Mouse (Mus musculus): ENCODE measurements around the gene Kdm8.
A peak's percentile ranks its signal among the peaks of the same experiment; 100 is the strongest.
"Not testable (repeated sequence)": the region's sequence is repeated elsewhere in the genome, so short reads cannot be mapped to it uniquely, and the experiment has no call there.

The Kdm8 gene

DNA sequence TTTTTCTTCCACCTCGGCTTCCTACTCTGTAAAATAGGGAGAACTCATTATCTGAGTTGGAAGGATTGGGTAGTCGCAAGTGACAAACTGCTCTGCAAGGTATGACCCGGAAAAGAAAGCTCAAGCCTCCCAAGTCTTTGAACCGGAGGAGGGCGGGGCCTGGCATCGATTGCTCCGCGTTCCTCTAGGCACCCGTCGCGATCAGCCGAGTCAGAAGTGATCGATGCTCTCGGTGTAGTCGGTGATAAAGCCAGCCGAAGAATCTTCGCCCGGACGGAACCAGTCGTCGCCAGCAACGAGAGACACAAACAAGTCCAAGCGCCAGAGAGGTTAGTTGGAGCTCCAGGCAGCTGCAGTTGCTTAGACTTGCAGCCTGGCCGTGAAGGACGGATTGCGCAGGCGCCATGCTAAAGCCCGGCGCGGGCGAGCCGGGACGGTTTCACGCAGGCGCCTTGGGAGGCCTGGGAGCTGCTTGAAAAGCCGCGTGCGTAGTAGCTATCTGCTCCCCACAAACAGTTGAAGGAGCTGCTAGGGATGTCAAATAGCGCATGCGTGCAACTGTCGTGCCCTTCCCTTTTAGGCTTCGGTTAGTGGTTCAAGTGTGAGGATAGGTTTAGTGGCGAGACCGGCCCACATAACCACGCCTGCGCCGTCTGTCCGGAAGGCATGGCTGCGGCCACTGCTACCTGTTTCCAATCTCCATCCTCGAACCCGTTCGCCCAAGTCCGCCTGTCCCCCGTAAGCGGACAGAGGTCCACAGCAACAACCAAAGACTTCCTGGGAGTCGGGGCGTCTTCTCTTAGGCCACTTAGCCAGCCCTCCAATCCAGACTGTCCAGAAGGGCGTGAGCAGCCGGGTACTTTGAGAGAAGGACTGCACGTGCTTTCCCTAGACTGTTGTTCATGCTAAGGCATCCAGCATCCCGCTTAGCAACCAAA lies at the start of gene Kdm8:
Gene Kdm8, plus strand, starts transcription at position 213 of the 938 bp plus-strand sequence.
- DNase-seq (ENCODE audit: low spot score): peak; percentile 86

DNA sequence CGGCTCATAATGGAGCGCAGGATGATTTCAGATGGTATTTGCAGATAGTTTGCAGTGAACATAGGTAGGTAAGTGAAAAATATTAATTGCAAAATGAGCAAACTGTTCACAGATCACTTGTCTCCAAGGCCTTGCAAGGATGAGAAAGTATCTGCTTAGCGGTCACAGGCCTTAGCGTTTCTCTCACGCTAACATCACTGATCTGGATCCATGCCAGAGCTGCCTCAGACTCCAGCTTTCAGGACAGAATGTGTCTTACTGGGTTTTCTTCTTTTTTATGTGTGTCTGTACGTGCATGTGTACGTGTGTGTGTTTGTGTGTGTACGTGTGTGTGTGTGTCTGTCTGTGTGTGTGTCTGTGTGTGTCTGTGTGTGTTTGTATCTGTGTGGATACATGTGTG lies 46.4 kb upstream of the Kdm8 start:
- no peak for DNase-seq (ENCODE audit: low spot score)

DNA sequence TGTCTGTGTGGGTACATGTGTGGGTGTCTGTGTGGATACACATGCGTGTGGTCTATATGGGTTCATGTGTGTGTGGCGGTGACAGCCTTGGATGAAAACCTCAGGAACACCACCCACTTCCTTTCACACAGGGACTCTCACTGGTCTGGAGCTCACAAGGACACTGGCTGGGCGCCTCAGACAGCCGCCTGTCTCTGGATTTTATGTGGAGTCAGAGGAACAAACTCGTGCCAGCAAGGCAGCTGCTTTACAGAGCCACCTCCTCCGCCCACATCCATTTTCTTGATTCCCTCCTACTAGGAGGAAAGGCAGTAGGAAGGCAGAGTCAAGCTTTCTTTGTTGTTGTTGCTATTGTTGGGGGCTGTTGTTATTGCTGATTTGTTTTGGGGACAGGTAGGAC lies 45.8 kb upstream of the Kdm8 start:
- DNase-seq (ENCODE audit: low spot score): no peak

- no peak for DNase-seq (ENCODE audit: low spot score)
Observed at GRCm38 (mm10) chr7:125407136-125407535, 37.3 kb upstream of the Kdm8 start.

- no peak for DNase-seq (ENCODE audit: low spot score)
Observed at GRCm38 (mm10) chr7:125415087-125415486, 29.4 kb upstream of the Kdm8 start.

- no peak for DNase-seq (ENCODE audit: low spot score)
Observed at GRCm38 (mm10) chr7:125415776-125416175, 28.7 kb upstream of the Kdm8 start.

DNA sequence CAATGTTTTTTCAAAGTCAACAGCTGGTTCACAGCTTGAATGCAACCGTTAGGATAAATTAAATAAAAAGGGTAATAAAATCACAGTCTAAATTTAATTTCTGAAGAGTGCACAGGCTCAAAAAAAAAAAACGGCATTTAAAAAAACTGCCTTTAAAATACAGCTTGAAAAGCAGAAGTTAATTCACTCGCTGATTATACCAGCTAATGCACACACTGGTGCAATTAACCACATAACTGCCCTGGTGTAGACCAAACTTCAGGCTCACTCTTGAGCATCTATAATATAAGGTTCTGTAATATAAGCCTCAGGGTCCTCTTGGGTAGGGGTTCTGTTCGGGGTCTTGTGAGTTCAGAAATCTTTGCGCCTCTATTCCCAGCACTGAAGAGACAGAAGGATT lies 27.7 kb upstream of the Kdm8 start:
- DNase-seq (ENCODE audit: low spot score): no peak

DNA sequence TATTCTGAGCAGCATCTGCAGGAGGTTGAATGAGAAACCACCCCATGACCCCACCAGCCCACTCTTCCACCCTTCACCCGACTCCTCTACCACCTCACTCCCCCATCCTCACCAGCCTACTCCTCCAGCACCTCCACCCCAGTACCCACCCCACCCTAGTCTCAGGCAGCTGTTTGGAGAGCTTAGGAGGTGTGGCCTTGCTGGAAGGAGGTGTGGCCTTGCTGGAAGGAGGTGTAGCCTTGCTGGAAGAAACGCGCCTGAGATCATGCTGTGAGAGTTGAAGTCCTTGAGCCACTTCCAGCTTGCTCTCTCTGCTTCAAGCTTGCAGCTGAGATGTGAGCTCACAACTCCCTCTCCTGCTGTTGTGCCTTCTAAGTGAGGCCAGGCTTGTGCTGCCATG lies 26.1 kb upstream of the Kdm8 start:
- DNase-seq (ENCODE audit: low spot score): no peak

DNA sequence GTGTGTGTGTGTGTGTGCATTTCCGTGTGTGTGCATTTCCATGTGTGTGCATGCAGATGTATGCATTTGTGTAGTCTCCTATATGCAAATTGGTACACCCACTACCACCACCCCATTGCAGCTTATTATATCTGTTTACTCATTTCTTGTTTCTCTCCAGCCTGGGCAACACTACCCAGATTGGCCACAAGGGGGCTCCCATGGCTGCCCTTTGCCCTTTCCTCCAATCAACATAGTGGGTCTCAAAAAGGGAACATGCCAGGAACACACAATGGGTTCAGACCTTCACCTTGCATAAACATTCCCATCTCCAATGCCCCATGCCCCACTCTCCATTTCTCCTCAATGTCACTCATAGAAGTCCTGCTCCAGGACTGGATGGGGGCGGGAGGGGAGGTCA lies 24.3 kb upstream of the Kdm8 start:
- no peak for DNase-seq (ENCODE audit: low spot score)

DNA sequence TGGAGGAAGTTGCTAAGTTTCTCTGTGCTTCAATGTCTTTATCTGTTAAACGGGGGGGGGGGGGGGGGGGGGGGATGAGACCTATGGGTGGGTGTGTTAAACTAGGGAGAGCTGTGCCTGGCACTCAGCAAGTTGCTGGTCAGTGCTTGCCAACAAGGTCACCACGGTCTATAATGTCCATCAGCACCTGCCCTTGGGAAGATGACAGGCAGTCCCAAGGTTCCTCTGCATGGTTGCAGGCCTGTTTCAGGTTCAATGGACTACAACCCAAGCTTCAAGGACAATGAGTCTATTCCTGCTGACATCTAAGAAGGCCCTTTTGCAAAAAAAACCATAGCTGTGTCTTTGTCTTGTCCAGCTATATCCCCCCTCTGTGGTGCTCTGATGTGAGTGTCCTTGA lies 22.6 kb upstream of the Kdm8 start:
- no peak for DNase-seq (ENCODE audit: low spot score)

DNA sequence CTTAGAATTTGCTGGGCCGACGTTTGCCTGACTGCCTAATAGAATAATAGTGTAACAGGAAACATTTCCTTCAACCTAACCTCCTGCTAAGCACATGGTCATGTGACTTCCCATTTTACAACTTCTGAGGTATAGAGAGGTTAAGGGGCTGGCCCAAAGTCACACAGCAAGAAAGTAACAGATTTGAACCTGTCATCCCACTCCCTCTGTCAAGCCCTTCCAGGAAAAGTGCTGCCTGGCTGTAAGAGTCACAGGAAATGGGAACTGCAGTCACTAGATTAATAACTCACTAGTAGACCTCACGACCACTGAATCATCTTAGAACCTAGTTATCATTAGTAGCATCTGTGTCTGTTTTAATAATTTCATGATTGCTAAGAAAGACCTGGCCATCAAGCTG lies 21.4 kb upstream of the Kdm8 start:
- DNase-seq (ENCODE audit: low spot score): no peak

- DNase-seq (ENCODE audit: low spot score): peak; percentile 8
Observed at GRCm38 (mm10) chr7:125427492-125428090, 16.9 kb upstream of the Kdm8 start.

- DNase-seq (ENCODE audit: low spot score): no peak
Observed at GRCm38 (mm10) chr7:125428381-125428780, 16.1 kb upstream of the Kdm8 start.

DNA sequence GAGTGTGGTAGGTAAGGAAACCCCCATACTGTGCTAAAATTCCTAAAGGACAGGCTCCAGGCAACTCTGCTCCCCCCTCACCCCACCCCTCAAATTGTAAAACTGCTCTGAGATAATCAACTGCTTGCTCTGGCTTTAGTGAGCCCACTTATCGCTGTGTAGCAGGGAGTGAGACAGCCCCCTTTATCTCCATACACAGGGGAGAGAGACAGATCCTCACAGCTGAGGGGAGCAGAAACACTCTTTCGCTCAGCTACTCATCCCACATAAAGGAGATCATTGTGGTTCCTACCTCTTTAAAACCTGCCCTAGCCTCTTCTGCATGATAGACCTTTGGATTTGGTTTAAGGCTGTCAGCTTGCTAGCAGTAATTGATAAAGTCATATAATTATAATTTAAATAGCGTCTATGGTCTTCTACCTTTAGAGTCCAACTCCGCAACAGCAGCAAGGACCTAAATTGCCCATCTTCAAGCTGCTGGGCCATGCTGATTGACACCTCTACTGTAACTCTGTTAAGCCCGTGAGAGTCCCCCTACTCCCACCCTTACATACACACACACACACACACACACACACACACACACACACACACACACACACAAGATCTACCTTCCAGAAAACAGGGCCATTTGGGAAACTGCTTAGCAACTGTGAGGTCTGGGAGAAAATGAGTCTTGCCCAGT lies 15.5 kb upstream of the Kdm8 start:
- not testable (repeated sequence) for DNase-seq (ENCODE audit: low spot score)

GRCm38 (mm10) chr7:125430170-125430842 lies 14.2 kb upstream of the Kdm8 start:
- no peak for DNase-seq (ENCODE audit: low spot score)

GRCm38 (mm10) chr7:125433874-125434273 lies 10.6 kb upstream of the Kdm8 start:
- DNase-seq (ENCODE audit: low spot score): no peak

DNA sequence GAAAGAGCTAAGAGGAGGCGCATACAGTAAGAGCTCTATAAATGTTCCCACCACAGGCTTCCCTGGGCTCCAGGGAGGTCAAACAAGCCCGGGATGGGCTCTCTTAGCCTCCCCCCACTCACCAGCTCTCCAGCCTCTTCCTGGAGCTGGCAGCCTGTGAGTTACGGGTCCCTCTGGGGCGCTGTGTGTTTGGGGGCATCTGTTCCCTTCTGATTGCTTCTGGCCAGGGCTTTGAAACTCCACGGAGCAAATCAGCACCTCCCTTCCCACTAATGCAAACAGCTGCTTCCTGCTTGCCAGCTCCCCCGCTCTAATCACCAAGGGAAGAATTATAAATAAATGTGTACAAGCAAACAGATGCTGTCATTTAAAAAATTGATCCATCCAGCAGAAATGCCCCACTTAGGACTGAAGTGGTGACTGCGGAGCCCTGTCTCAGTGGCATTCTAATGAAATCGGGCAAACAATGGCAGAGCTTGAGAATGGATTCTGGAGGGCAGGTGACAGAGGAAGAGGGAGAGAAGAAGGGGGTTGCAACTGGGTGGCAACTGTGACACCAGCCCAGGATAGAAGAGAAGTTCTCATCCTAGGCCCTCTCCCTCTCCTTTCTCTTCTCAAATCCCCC lies 9.7 kb upstream of the Kdm8 start:
- DNase-seq (ENCODE audit: low spot score): no peak

GRCm38 (mm10) chr7:125442323-125442722 lies 2.2 kb upstream of the Kdm8 start:
- DNase-seq (ENCODE audit: low spot score): no peak

DNA sequence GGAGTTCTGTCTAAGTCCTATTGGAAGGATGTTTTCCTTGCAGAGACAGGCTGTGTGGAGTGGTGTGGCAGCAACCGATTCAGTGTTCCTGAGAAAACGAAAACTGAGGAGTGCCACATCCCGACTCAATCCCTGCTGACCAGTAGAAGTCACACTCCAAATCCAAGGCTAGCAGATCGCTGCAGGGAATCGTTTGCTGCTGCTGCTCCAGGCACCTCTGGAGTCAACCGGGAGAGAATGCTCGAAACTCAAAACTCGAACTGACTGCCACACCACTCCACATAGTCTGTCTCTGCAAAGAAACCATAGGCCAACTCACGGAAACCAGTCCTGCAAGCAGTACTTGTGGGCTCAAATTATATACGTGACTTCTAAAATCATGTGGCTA lies 406 bp upstream of the Kdm8 start:
- no peak for DNase-seq (ENCODE audit: low spot score)

DNA sequence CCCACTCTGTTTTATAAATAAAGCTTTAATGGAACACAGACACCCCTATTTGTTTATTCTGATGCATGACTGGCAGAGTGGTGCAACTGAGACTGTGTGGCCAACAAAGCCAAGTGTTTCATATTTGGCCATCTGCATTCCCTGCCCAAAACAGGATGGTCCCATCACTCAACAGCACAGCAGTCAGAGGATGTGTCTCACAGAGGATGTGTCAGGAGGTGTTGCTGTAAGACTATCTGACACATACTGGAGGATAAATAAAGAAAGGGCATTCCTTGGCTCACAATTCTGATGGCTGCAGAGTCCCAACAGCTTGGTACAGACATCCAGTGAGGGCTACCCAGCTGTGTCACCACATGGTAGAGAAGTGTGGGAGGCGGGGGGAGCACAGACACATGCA lies 6.2 kb downstream of the Kdm8 start:
- DNase-seq (ENCODE audit: low spot score): no peak

DNA sequence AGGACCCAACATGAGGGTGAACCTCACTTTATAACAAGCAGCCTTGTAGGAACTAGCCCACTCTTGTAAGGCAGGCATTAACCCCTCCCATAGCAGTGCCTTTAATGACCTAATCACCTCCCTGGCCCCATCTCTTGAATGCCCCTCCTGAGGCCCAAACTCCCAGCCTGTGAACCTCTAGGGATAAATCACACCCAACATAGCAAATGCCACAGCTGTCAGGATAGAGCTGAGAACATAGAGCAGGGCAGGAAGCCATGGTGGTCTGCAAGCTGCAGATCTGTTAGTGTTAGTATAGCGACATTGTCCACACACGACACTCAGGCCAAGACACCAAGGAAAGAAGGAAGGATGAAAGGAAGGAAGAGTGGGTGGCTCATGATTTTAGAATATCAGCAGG lies 6.6 kb downstream of the Kdm8 start:
- no peak for DNase-seq (ENCODE audit: low spot score)

- no peak for DNase-seq (ENCODE audit: low spot score)
Observed at GRCm38 (mm10) chr7:125453671-125454070, 9.2 kb downstream of the Kdm8 start.

Data from ovary, adult 18-20 months (tissue).